Mouse (Mus musculus): ENCODE measurements around the gene Hils1.

DNA sequence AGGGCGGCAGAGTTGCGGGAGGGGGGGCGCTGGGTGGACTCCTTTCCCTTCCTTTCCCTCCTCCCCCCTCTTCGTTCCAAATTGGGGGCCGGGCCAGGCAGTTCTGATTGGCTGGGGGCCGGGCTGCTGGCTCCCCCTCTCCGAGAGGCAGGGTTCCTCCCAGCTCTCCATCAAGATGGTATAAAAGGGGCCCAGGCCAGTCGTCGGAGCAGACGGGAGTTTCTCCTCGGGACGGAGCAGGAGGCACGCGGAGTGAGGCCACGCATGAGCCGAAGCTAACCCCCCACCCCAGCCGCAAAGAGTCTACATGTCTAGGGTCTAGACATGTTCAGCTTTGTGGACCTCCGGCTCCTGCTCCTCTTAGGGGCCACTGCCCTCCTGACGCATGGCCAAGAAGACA is 31.3 kb upstream of the Hils1 start, which contains the start of gene Col1a1:
- TF ChIP-seq CTCF (IDR thresholded peaks at IDR 0.05; ENCODE audit: low read depth) (0 out of 2 replicates have a peak, but pooled peaks have one; percentile 5), EP300 (optimal IDR thresholded peaks at IDR 0.05) (no peak)
